Mouse (Mus musculus): ENCODE results near the gene Rnf180. TPM values are rescaled to one million over a fixed set of nuclear protein-coding genes. Genes with fewer than 3 reads are reported as not detected.

The Rnf180 gene
- polyA plus RNA-seq, 1 experiment from 2014 or later = 46.1 TPM

DNA sequence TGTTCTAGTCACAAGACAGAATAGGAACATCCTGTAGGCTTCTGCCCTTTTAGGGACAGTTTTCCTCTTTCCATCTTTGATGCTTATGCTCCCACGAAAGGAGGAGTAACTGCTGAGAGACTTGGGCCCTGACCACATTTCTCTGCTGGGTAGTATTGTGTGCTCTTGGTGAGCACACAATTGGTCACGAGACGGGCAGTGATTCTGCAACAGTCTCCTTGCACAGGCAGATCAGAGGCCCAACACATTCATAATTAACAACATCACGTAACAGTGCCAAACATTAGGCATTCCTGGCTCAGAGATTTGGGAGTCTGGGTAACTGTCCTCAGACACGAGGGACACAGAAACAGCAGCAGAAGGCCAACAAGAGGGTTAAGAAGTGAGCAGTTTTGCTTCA lies 113.8 kb downstream of the Rnf180 start:
- H3K27me3 ChIP-seq (ENCODE audit: control insufficient read depth, insufficient read depth, low read depth, low read length) = no peaks in the 10 kb centered on the region
- H3K4me3 ChIP-seq (ENCODE audit: low read depth, low read length) = no peak overlapping the region
- 59% methylated on average over 5 of the region's 5 CpGs for WGBS
- H3K27ac ChIP-seq (ENCODE audit: low read length) = no peak overlapping the region
- no peak for ATAC-seq
- H3K4me2 ChIP-seq (ENCODE audit: low read length) = no peak overlapping the region
- no peaks in the 10 kb centered on the region for H3K4me1 ChIP-seq (ENCODE audit: control insufficient read depth, insufficient read depth, low read length)
- H3K36me3 ChIP-seq (ENCODE audit: control insufficient read depth, insufficient read depth, low read length) = peaks cover 4% of the 10 kb centered on the region; the same call in 1 of the 2 replicates
- H3K9me3 ChIP-seq (replicated peaks; ENCODE audit: control insufficient read depth, low read length, poor library complexity, severe bottlenecking) = no peaks in the 10 kb centered on the region
- H3K9ac ChIP-seq (ENCODE audit: low read depth, low read length) = no peak overlapping the region

DNA sequence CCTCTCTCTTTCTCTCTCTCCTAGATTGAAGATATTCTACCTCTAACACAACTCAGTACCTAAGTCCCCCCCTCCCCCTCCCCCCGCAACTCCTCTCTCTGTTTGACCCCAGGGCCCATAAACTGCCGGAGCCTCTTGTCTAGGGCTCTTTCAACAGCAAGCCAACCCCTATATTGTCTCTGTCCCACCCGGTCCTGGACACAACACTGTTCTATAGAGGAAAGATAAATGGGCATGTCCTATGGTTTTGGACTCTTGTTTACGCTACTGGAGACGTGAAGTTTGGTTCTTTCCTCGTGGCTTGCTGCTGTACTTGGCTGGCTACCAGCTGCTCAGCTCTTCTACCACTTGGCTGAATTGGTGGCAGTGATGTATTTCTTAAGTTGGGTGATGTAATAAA lies 129.2 kb downstream of the Rnf180 start:
- WGBS = 85% methylated on average over 6 of the region's 6 CpGs
- H3K4me1 ChIP-seq (ENCODE audit: control insufficient read depth, insufficient read depth, low read length) = no peaks in the 10 kb centered on the region
- H3K36me3 ChIP-seq (ENCODE audit: control insufficient read depth, insufficient read depth, low read length) = no peaks in the 10 kb centered on the region; the same call in 1 of the 2 replicates
- no peak overlapping the region for H3K4me2 ChIP-seq (ENCODE audit: low read length)
- ATAC-seq = no peak
- no peak overlapping the region for H3K4me3 ChIP-seq (ENCODE audit: low read depth, low read length)
- no peaks in the 10 kb centered on the region for H3K9me3 ChIP-seq (replicated peaks; ENCODE audit: control insufficient read depth, low read length, poor library complexity, severe bottlenecking)
- no peaks in the 10 kb centered on the region for H3K27me3 ChIP-seq (ENCODE audit: control insufficient read depth, insufficient read depth, low read depth, low read length)
- H3K27ac ChIP-seq (ENCODE audit: low read length) = no peak overlapping the region
- no peak overlapping the region for H3K9ac ChIP-seq (ENCODE audit: low read depth, low read length)

DNA sequence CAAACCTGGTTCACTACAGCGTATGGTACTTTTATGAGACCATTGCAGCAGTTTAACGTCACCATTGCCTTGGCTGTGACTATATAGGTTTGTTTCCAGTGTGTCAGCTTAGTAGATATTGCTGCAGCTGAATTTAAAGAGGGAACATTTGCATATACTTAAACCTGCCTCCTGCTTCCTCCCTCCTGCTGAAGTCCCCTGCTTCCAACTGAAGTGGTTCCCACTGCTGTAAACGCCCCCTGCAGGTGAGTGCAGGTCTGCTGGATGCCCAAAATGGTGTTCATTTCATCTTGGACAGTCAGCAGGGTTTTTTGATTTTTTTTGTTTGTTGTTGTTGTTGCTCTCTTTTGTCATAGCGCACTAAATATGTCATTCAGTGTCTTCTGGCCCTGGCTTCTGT lies 140.7 kb downstream of the Rnf180 start:
- no peaks in the 10 kb centered on the region for H3K36me3 ChIP-seq (ENCODE audit: control insufficient read depth, insufficient read depth, low read length)
- H3K4me2 ChIP-seq (ENCODE audit: low read length) = no peak overlapping the region
- H3K27ac ChIP-seq (ENCODE audit: low read length) = no peak overlapping the region
- H3K27me3 ChIP-seq (ENCODE audit: control insufficient read depth, insufficient read depth, low read depth, low read length) = no peaks in the 10 kb centered on the region
- H3K9ac ChIP-seq (ENCODE audit: low read depth, low read length) = no peak overlapping the region
- H3K4me1 ChIP-seq (ENCODE audit: control insufficient read depth, insufficient read depth, low read length) = no peaks in the 10 kb centered on the region
- 59% methylated on average over 4 of the region's 4 CpGs for WGBS
- ATAC-seq = no peak
- H3K9me3 ChIP-seq (replicated peaks; ENCODE audit: control insufficient read depth, low read length, poor library complexity, severe bottlenecking) = no peaks in the 10 kb centered on the region
- H3K4me3 ChIP-seq (ENCODE audit: low read depth, low read length) = no peak overlapping the region

DNA sequence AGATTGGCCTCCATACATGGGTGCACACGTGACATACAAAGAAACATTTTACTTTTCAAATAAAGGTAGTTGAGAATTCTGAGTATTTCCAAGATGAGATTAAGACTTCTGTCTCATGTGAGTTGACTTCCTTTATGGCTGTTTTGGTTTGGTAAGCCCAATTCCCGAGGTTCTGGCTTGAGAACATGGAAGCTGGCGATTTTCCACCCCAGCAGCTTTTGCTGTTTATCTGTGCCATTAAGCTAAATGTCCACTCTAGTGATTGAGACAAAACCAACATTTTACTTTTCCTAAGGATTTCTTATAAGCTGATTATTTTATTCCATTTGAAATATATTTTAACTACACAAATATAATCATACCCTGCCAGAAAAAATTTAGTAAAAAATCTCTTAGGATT lies 144.6 kb downstream of the Rnf180 start:
- Histone ChIP-seq H3K4me2 (ENCODE audit: low read length) (no peak overlapping the region), H3K9me3 (replicated peaks; ENCODE audit: control insufficient read depth, low read length, poor library complexity, severe bottlenecking) (no peaks in the 10 kb centered on the region), H3K4me1 (ENCODE audit: control insufficient read depth, insufficient read depth, low read length) (no peaks in the 10 kb centered on the region), H3K27me3 (ENCODE audit: control insufficient read depth, insufficient read depth, low read depth, low read length) (no peaks in the 10 kb centered on the region), H3K4me3 (ENCODE audit: low read depth, low read length) (no peak overlapping the region), H3K27ac (ENCODE audit: low read length) (no peak overlapping the region), H3K9ac (ENCODE audit: low read depth, low read length) (no peak overlapping the region), H3K36me3 (ENCODE audit: control insufficient read depth, insufficient read depth, low read length) (no peaks in the 10 kb centered on the region)
- WGBS = 83% methylated on average over 3 of the region's 3 CpGs
- ATAC-seq = no peak

DNA sequence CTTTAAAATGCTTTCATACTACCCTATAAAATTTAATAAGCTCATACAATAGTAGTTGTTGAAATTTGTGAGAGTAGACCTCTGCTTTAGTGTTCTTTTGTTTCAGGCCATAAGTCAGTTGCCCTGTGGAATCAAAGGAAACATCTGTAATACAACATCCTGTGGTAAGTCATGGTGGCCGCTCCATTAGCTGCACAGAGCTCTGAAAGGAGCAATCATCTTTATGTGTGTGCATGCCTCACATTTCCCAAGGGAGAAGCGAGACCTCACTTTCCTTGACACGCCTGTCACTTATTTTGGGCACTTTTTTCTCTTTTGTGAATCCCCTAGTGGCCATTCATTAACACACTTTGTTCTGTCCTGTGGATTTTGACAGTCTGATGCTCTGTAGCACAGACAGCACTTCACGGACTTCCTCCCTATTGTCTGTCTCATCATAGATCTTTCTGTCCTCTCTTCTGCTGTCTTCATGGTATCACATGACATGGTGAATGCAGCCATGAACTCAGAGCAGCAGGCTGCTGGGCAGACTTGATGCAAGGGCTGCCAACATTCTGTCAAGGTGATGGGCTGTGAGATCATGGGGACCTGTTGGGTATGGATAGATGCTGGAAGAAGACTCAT lies 146.7 kb downstream of the Rnf180 start:
- Histone ChIP-seq H3K4me3 (ENCODE audit: low read depth, low read length) (no peak overlapping the region), H3K27me3 (ENCODE audit: control insufficient read depth, insufficient read depth, low read depth, low read length) (no peaks in the 10 kb centered on the region), H3K9ac (ENCODE audit: low read depth, low read length) (no peak overlapping the region), H3K4me2 (ENCODE audit: low read length) (no peak overlapping the region), H3K27ac (ENCODE audit: low read length) (no peak overlapping the region), H3K36me3 (ENCODE audit: control insufficient read depth, insufficient read depth, low read length) (no peaks in the 10 kb centered on the region), H3K9me3 (replicated peaks; ENCODE audit: control insufficient read depth, low read length, poor library complexity, severe bottlenecking) (no peaks in the 10 kb centered on the region), H3K4me1 (ENCODE audit: control insufficient read depth, insufficient read depth, low read length) (no peaks in the 10 kb centered on the region)
- 45% methylated on average over 4 of the region's 4 CpGs for WGBS
- no peak for ATAC-seq

DNA sequence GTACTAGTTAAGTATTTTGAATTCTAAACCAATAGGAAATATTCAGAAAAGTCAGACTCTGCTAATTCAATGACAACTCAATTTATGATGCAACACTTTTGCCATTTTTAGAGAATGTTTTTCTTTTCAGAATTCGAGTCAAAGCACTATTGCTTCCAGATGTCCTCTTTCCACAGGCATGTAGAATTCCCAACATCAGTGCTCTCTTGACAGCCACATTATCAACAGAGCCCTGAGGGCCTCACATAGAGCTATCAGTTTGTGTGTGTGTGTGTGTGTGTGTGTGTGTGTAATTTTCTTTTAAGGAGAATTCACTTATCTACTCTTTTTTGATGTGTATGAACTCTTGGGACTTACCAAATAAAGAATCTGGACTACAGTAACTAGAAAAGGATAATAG lies 147.8 kb downstream of the Rnf180 start:
- H3K9ac ChIP-seq (ENCODE audit: low read depth, low read length) = no peak overlapping the region
- H3K27ac ChIP-seq (ENCODE audit: low read length) = no peak overlapping the region
- no peak overlapping the region for H3K4me2 ChIP-seq (ENCODE audit: low read length)
- H3K4me1 ChIP-seq (ENCODE audit: control insufficient read depth, insufficient read depth, low read length) = no peaks in the 10 kb centered on the region
- H3K27me3 ChIP-seq (ENCODE audit: control insufficient read depth, insufficient read depth, low read depth, low read length) = no peaks in the 10 kb centered on the region
- ATAC-seq = no peak
- H3K36me3 ChIP-seq (ENCODE audit: control insufficient read depth, insufficient read depth, low read length) = no peaks in the 10 kb centered on the region
- WGBS = 57% methylated on average over 1 of the region's 1 CpGs
- no peaks in the 10 kb centered on the region for H3K9me3 ChIP-seq (replicated peaks; ENCODE audit: control insufficient read depth, low read length, poor library complexity, severe bottlenecking)
- no peak overlapping the region for H3K4me3 ChIP-seq (ENCODE audit: low read depth, low read length)

DNA sequence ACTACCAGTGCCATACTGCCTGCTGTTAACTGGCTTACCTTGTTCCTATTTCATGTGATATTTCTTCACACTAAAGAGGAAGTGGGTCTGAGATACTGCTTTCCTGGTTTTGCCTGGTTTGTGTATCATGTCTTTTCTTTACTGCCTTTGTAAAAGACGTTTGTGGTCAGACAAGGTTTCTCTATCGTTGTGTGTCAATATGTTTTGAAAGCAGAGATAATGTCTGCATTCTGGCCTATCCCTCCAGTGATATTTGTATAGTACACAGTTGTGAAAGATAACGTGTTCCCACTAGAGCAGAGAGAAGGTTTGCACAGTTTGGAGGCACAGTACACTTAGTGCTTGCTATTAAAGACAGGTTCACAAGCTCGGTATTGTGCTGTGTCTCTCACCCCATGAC lies 154.7 kb downstream of the Rnf180 start:
- no peak for ATAC-seq
- H3K36me3 ChIP-seq (ENCODE audit: control insufficient read depth, insufficient read depth, low read length) = no peaks in the 10 kb centered on the region
- H3K4me3 ChIP-seq (ENCODE audit: low read depth, low read length) = no peak overlapping the region
- H3K9ac ChIP-seq (ENCODE audit: low read depth, low read length) = no peak overlapping the region
- 81% methylated on average over 4 of the region's 4 CpGs for WGBS
- H3K27me3 ChIP-seq (ENCODE audit: control insufficient read depth, insufficient read depth, low read depth, low read length) = no peaks in the 10 kb centered on the region
- no peak overlapping the region for H3K27ac ChIP-seq (ENCODE audit: low read length)
- H3K4me2 ChIP-seq (ENCODE audit: low read length) = no peak overlapping the region
- H3K4me1 ChIP-seq (ENCODE audit: control insufficient read depth, insufficient read depth, low read length) = no peaks in the 10 kb centered on the region
- H3K9me3 ChIP-seq (replicated peaks; ENCODE audit: control insufficient read depth, low read length, poor library complexity, severe bottlenecking) = no peaks in the 10 kb centered on the region

DNA sequence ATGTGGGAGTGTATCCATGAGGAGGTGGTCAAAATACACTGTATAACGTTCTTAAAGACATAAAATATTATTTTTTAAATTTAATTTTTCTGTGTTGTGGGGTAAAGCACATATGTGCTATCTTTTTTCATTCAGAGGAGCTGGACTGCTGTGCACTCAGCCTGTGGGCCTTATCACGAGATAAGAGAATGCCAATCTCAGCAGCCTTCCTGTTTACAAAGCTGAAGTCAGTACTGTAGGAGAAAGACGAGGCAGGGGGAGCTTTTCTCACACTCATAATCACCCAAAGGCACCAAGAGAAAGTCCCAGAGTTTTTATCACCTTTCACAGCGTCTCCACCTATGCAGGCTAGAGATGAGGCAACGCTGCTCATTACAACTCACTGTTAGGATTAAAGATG lies 160.2 kb downstream of the Rnf180 start:
- no peak overlapping the region for H3K4me2 ChIP-seq (ENCODE audit: low read length)
- no peak overlapping the region for H3K27ac ChIP-seq (ENCODE audit: low read length)
- ATAC-seq = no peak
- 0 out of 2 replicates have a peak, but pooled peaks cover 2% of the 10 kb centered on the region for H3K4me1 ChIP-seq (ENCODE audit: control insufficient read depth, insufficient read depth, low read length)
- H3K9me3 ChIP-seq (replicated peaks; ENCODE audit: control insufficient read depth, low read length, poor library complexity, severe bottlenecking) = no peaks in the 10 kb centered on the region
- no peaks in the 10 kb centered on the region for H3K36me3 ChIP-seq (ENCODE audit: control insufficient read depth, insufficient read depth, low read length)
- no peak overlapping the region for H3K9ac ChIP-seq (ENCODE audit: low read depth, low read length)
- 66% methylated on average over 5 of the region's 5 CpGs for WGBS
- H3K4me3 ChIP-seq (ENCODE audit: low read depth, low read length) = no peak overlapping the region
- H3K27me3 ChIP-seq (ENCODE audit: control insufficient read depth, insufficient read depth, low read depth, low read length) = no peaks in the 10 kb centered on the region

DNA sequence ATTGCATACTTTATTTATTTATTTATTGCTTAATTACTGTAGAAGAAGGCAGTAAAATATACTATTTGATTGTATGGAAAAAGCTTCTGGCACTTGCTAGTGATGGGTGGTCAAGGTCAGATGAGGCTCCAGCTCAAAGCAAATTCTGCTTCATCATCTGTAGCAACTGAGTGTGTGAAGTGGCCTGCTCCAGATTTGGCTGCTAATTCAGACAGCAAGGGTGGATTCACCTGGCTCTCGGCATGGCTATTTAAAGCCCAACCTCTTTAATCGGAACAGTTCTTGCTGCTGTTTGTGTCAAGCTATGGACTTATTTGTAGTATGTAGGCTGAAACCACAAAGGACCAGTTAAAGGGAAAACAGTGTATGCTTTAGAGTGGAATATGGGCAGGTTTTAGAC lies 161.8 kb downstream of the Rnf180 start:
- Histone ChIP-seq H3K9ac (ENCODE audit: low read depth, low read length) (no peak overlapping the region), H3K4me1 (ENCODE audit: control insufficient read depth, insufficient read depth, low read length) (0 out of 2 replicates have a peak, but pooled peaks cover 2% of the 10 kb centered on the region), H3K4me2 (ENCODE audit: low read length) (no peak overlapping the region), H3K27me3 (ENCODE audit: control insufficient read depth, insufficient read depth, low read depth, low read length) (no peaks in the 10 kb centered on the region), H3K27ac (ENCODE audit: low read length) (no peak overlapping the region), H3K36me3 (ENCODE audit: control insufficient read depth, insufficient read depth, low read length) (no peaks in the 10 kb centered on the region), H3K4me3 (ENCODE audit: low read depth, low read length) (no peak overlapping the region), H3K9me3 (replicated peaks; ENCODE audit: control insufficient read depth, low read length, poor library complexity, severe bottlenecking) (no peaks in the 10 kb centered on the region)
- WGBS = 84% methylated on average over 2 of the region's 2 CpGs
- no peak for ATAC-seq

Measured in midbrain, embryonic 16.5 days (tissue).